Mouse (Mus musculus) heart, postnatal 36 days (tissue): ENCODE data around the gene Casp8. TPM values are rescaled to one million over a fixed set of nuclear protein-coding genes. Genes with fewer than 3 reads are reported as not detected.
"Not testable (repeated sequence)": the region's sequence is repeated elsewhere in the genome, so short reads cannot be mapped to it uniquely, and the experiment has no call there.

Experiments used
- DNase-seq, 2 experiments: peaks; one replicate each; pipeline ENCODE4 v3.0.0; 2021 to 2022
- intact Hi-C: fragments of 180-260 bp; cut with DNase I; formaldehyde crosslinking; loops from one replicate; pipeline ENCODE4 v1.15.1; 2025
- total RNA-seq, 2 experiments: library from RNA; stranded (reverse); gene quantifications; 2 replicates each; pipeline ENCODE4 v1.2.3; 2021

Casp8 gene
- total RNA-seq, 2 experiments from 2014 or later, result 6.8 to 10.1 TPM

DNA sequence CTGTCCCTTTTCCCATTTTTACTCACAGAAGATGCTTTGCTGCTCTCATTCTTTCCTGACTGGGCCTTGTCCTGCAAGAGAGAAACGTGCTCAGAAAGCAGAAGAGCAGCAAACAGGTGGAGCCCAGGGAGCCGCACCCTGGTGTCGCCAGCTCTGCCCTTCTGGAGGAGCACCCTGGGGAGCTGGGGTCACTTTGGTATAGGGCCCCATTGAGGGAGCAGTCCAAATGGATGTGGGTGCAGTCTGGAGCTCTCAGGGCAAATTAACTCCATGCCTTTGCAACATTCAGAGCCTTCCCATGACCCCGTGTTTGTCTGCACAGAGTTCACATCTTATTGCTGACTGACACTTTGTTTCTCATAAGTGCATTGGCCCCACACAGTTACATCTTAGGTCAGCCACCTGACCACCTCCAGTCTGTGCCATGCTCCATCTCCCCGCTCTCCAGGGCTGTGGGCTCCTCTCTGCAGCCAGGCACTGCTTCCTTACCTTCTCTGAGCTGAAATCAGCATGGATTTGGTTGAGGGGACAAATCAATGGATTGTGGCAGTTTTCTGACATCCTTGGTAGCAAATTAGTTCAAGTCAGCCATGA, 95.6 kb downstream of the Casp8 start:
- DNase-seq, intact Hi-C loops: not testable (repeated sequence)

GRCm38 (mm10) chr1:58891481-58892170, 96.5 kb downstream of the Casp8 start:
- intact Hi-C loops, DNase-seq: not testable (repeated sequence)

GRCm38 (mm10) chr1:58892386-58892785, 97.2 kb downstream of the Casp8 start:
- DNase-seq, intact Hi-C loops: not testable (repeated sequence)

Other genes with a start within 250 kb of the Casp8 start
- gene Fam126b, start 209.1 kb upstream of the Casp8 start, total RNA-seq, result 10 to 100 TPM; 15.4 to 16.8 TPM
- gene Ndufb3, start 209.0 kb upstream of the Casp8 start, total RNA-seq, result 100 to 1,000 TPM; 300 to 304 TPM
- not detected for gene Als2cr12, start 99.4 kb upstream of the Casp8 start, total RNA-seq
- gene Cflar, start 83.9 kb upstream of the Casp8 start, total RNA-seq, result 10 to 100 TPM; 56.4 to 61.5 TPM
- 100 to 1,000 TPM; 165 to 186 TPM for gene Trak2, start 178.1 kb downstream of the Casp8 start, total RNA-seq
- 10 to 100 TPM; 70.2 to 70.6 TPM for gene Stradb, start 178.1 kb downstream of the Casp8 start, total RNA-seq